Mouse (Mus musculus) heart, embryonic 14.5 days (tissue): Measurements from ENCODE around the gene Pltp. TPM values are rescaled to one million over a fixed set of nuclear protein-coding genes. Genes with fewer than 3 reads are reported as not detected.

Experiments
- ATAC-seq: fragments of 200-750 bp; cut with Nextera tagmentation; 2 replicates; pipeline ENCODE4 v1.8.0; 2017; ENCODE audit warnings: low read depth, moderate TSS enrichment; ENCODE audit not compliant: insufficient number of reproducible peaks, insufficient read depth, low FRiP score
- H3K27ac ChIP-seq, 2 experiments: fragments of 200-500 bp in 1 of 2; fragments of 300-500 bp in 1 of 2; sonication (generic) in 1 of 2; replicated peaks in 1 of 2; 2 replicates each; pipeline ENCODE4 v1.5.1; 2012 to 2014; ENCODE audit warnings: low read depth in 2 of 2, low read length in 2 of 2, control low read depth in 1 of 2, mild to moderate bottlenecking in 1 of 2, mixed read lengths in 1 of 2; ENCODE audit not compliant: control insufficient read depth in 1 of 2, insufficient read depth in 1 of 2
- H3K27me3 ChIP-seq: fragments of 300-500 bp; sonication (generic); 2 replicates; pipeline ENCODE4 v1.6.1; 2014; ENCODE audit warnings: mild to moderate bottlenecking, low read length, control low read depth; ENCODE audit not compliant: control insufficient read depth, insufficient read depth
- H3K36me3 ChIP-seq: fragments of 300-500 bp; sonication (generic); 2 replicates; pipeline ENCODE4 v1.6.1; 2014; ENCODE audit warnings: mild to moderate bottlenecking, control low read depth, low read length, mixed read lengths; ENCODE audit not compliant: control insufficient read depth, insufficient read depth
- H3K4me1 ChIP-seq, 2 experiments: fragments of 200-500 bp in 1 of 2; fragments of 300-500 bp in 1 of 2; sonication (generic) in 1 of 2; 2 replicates each; pipeline ENCODE4 v1.6.1; 2012 to 2014; ENCODE audit warnings: low read length in 2 of 2, control low read depth in 1 of 2, mixed read lengths in 1 of 2; ENCODE audit not compliant: control insufficient read depth in 2 of 2, insufficient read depth in 2 of 2
- H3K4me2 ChIP-seq: fragments of 300-500 bp; sonication (generic); 2 replicates; pipeline ENCODE4 v1.6.1; 2014; ENCODE audit warnings: mild to moderate bottlenecking, low read length
- H3K4me3 ChIP-seq, 2 experiments: fragments of 200-500 bp in 1 of 2; fragments of 300-500 bp in 1 of 2; sonication (generic) in 1 of 2; 2 replicates each; pipeline ENCODE4 v1.5.1; 2012 to 2014; ENCODE audit warnings: low read length in 2 of 2, mild to moderate bottlenecking in 2 of 2, control low read depth in 1 of 2, low read depth in 1 of 2, moderate library complexity in 1 of 2; ENCODE audit not compliant: control insufficient read depth in 1 of 2, insufficient read depth in 1 of 2
- H3K9ac ChIP-seq: fragments of 300-500 bp; sonication (generic); 2 replicates; pipeline ENCODE4 v1.6.1; 2014; ENCODE audit warnings: mild to moderate bottlenecking, low read length
- H3K9me3 ChIP-seq: fragments of 300-500 bp; sonication (generic); 2 replicates; pipeline ENCODE4 v1.6.1; 2016; ENCODE audit warnings: low read length, control low read depth; ENCODE audit not compliant: control insufficient read depth
- WGBS: fragments of 180-500 bp; shearing (Covaris S2); extraction: QIAGEN DNeasy Blood & Tissue Kit; methylation state at CpG from one replicate; pipeline ENCODE4 v1.1.7; 2014; 5-methylcytosine and 5-hydroxymethylcytosine counted together
- polyA plus RNA-seq: library from polyadenylated mRNA; unstranded; fragments of >200 nt; fragmentation: Nextera tagmentation; extraction: Ambion mirVana; gene quantifications from 2 replicates; pipeline ENCODE4 v1.2.1, GENCODE M21; 2014

Pltp gene
- polyA plus RNA-seq, 1 experiment from 2014 or later, result 10.4 TPM

- ATAC-seq, result no peak
- WGBS, result 88% methylated on average over 6 of the region's 6 CpGs
- no peak overlapping the region for H3K4me2 ChIP-seq
- H3K27me3 ChIP-seq, result no peaks in the 10 kb centered on the region
- peaks cover 100% of the 10 kb centered on the region for H3K36me3 ChIP-seq
- no peak overlapping the region for H3K9ac ChIP-seq
- H3K27ac ChIP-seq, result no peak overlapping the region
- H3K9me3 ChIP-seq, result no peaks in the 10 kb centered on the region
- H3K4me1 ChIP-seq, result no peaks in the 10 kb centered on the region
- H3K4me3 ChIP-seq, result no peak overlapping the region
Observed at GRCm38 (mm10) chr2:164895885-164896284, 38.4 kb upstream of the Pltp start.

- 75% methylated on average over 1 of the region's 1 CpGs for WGBS
- H3K36me3 ChIP-seq, result peaks cover 100% of the 10 kb centered on the region
- ATAC-seq, result no peak
- H3K9ac ChIP-seq, result no peak overlapping the region
- no peak overlapping the region for H3K4me3 ChIP-seq
- no peaks in the 10 kb centered on the region for H3K9me3 ChIP-seq
- H3K27me3 ChIP-seq, result no peaks in the 10 kb centered on the region
- H3K27ac ChIP-seq, result no peak overlapping the region
- no peaks in the 10 kb centered on the region for H3K4me1 ChIP-seq
- H3K4me2 ChIP-seq, result no peak overlapping the region
Observed at GRCm38 (mm10) chr2:164894644-164895043, 37.1 kb upstream of the Pltp start.

- WGBS, result 60% methylated on average over 5 of the region's 5 CpGs
- no peak overlapping the region for H3K9ac ChIP-seq
- no peaks in the 10 kb centered on the region for H3K27me3 ChIP-seq
Observed at GRCm38 (mm10) chr2:164894048-164894447, 36.5 kb upstream of the Pltp start.

GRCm38 (mm10) chr2:164892696-164893216 lies 35.2 kb upstream of the Pltp start:
- WGBS, result 93% methylated on average over 6 of the region's 6 CpGs
- Histone ChIP-seq H3K4me3 (no peak overlapping the region), H3K27ac (no peak overlapping the region), H3K9me3 (no peaks in the 10 kb centered on the region), H3K27me3 (no peaks in the 10 kb centered on the region), H3K4me1 (no peaks in the 10 kb centered on the region), H3K4me2 (no peak overlapping the region), H3K9ac (no peak overlapping the region), H3K36me3 (peaks cover 100% of the 10 kb centered on the region)
- no peak for ATAC-seq

More at GRCm38 (mm10) chr2:164894048-164894447, 36.5 kb upstream of the Pltp start:
- ATAC-seq, result no peak
- Histone ChIP-seq H3K27ac (no peak overlapping the region), H3K4me2 (no peak overlapping the region), H3K9me3 (no peaks in the 10 kb centered on the region), H3K36me3 (peaks cover 100% of the 10 kb centered on the region), H3K4me3 (no peak overlapping the region), H3K4me1 (no peaks in the 10 kb centered on the region)

- Histone ChIP-seq H3K27me3 (no peaks in the 10 kb centered on the region), H3K9ac (no peak overlapping the region), H3K4me2 (no peak overlapping the region), H3K36me3 (peaks cover 100% of the 10 kb centered on the region), H3K27ac (no peak overlapping the region), H3K9me3 (no peaks in the 10 kb centered on the region), H3K4me3 (no peak overlapping the region), H3K4me1 (no peaks in the 10 kb centered on the region)
- ATAC-seq, result no peak
- 83% methylated on average over 15 of the region's 15 CpGs for WGBS
Observed at GRCm38 (mm10) chr2:164891908-164892695, 34.6 kb upstream of the Pltp start.

- H3K4me1 ChIP-seq, result no peaks in the 10 kb centered on the region
- H3K27me3 ChIP-seq, result no peaks in the 10 kb centered on the region
- H3K9me3 ChIP-seq, result no peaks in the 10 kb centered on the region
- no peak overlapping the region for H3K27ac ChIP-seq
- no peak for ATAC-seq
- H3K4me2 ChIP-seq, result no peak overlapping the region
- H3K36me3 ChIP-seq, result peaks cover 100% of the 10 kb centered on the region
- no peak overlapping the region for H3K9ac ChIP-seq
- no peak overlapping the region for H3K4me3 ChIP-seq
- 85% methylated on average over 13 of the region's 13 CpGs for WGBS
Observed at GRCm38 (mm10) chr2:164891056-164891834, 33.7 kb upstream of the Pltp start.

- no peaks in the 10 kb centered on the region for H3K27me3 ChIP-seq
- 87% methylated on average over 24 of the region's 24 CpGs for WGBS
- H3K9ac ChIP-seq, result no peak overlapping the region
- H3K4me2 ChIP-seq, result no peak overlapping the region
- ATAC-seq, result no peak
- H3K9me3 ChIP-seq, result no peaks in the 10 kb centered on the region
- H3K36me3 ChIP-seq, result peaks cover 100% of the 10 kb centered on the region
- H3K4me1 ChIP-seq, result peaks cover 5 to 6% of the 10 kb centered on the region in 2 experiments
- no peak overlapping the region for H3K4me3 ChIP-seq
- H3K27ac ChIP-seq, result no peak overlapping the region
Observed at GRCm38 (mm10) chr2:164890411-164891049, 33.0 kb upstream of the Pltp start.
